Mouse (Mus musculus): ENCODE data around the gene Slc9a1. TPM values are rescaled to one million over a fixed set of nuclear protein-coding genes. Genes with fewer than 3 reads are reported as not detected.

Slc9a1 gene
- total and polyA plus RNA-seq, 3 experiments, result 3.1 to 14.0 TPM; not detected in 1

DNA sequence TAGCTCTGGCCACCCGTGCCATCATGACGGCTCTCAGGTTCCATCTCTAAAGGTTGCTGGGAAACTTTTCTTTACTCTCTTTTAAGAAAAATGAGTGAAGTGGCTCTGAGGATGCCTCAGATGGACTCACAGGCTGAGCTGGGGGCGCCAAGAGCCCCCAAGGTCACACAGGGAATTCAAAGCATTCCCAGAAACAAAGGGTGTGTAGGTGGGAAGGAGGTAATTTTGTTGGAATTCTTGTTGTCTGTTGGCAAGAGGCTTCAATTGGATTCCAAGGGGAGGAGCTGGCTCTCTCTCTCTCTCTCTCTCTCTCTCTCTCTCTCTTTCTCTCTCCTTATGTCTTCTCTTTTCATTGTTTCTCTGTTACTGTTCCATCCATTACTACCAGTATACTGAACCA is 72.7 kb downstream of the Slc9a1 start:
- no peak overlapping the region for H3K4me3 ChIP-seq (ENCODE audit: control insufficient read depth in 1 of 2, insufficient read depth in 1 of 2, low read depth in 2 of 2, low read length in 2 of 2)
- peaks cover 0 to 3% of the 10 kb centered on the region in 2 experiments; a peak in 3 of 4 replicates for H3K27me3 ChIP-seq (ENCODE audit: control insufficient read depth in 1 of 2, insufficient read depth in 2 of 2, low read length in 2 of 2)
- no peaks in the 10 kb centered on the region for H3K9me3 ChIP-seq (replicated peaks; ENCODE audit: insufficient read depth, low read length)
- no peak overlapping the region for H3K27ac ChIP-seq (ENCODE audit: control insufficient read depth, low read depth, low read length)
- DNase-seq (ENCODE audit: low read depth, low spot score), result no peak
- H3K4me1 ChIP-seq (ENCODE audit: control insufficient read depth in 1 of 2, insufficient read depth in 2 of 2, low read length in 2 of 2), result no peaks in the 10 kb centered on the region; a peak in 1 of 4 replicates
- no peaks in the 10 kb centered on the region for H3K36me3 ChIP-seq (ENCODE audit: control insufficient read depth in 1 of 2, insufficient read depth in 2 of 2, low read length in 2 of 2)
- TF ChIP-seq RAD21 (IDR thresholded peaks at IDR 0.05; ENCODE audit: low read depth, low read length) (no peak), ZNF384 (IDR thresholded peaks at IDR 0.05; ENCODE audit: low read depth, low read length) (no peak), POLR2A (IDR thresholded peaks at IDR 0.05; ENCODE audit: control insufficient read depth in 1 of 2, insufficient read depth in 1 of 2, low read depth in 1 of 2, low read length in 2 of 2, poor library complexity in 1 of 2) (no peak), EP300 (IDR thresholded peaks at IDR 0.05; ENCODE audit: low read depth in 1 of 2, low read length in 2 of 2) (no peak), SIN3A (IDR thresholded peaks at IDR 0.05; ENCODE audit: low read length) (no peak), JUND (IDR thresholded peaks at IDR 0.05; ENCODE audit: low read depth, low read length) (no peak), ZMIZ1 (IDR thresholded peaks at IDR 0.05; ENCODE audit: low read depth, low read length) (no peak), POLR2AphosphoS5 (IDR thresholded peaks at IDR 0.05; ENCODE audit: borderline replicate concordance, low read depth, low read length) (no peak), MYB (IDR thresholded peaks at IDR 0.05; ENCODE audit: low read depth, low read length) (no peak), MXI1 (IDR thresholded peaks at IDR 0.05; ENCODE audit: low read depth, low read length) (no peak), POLR2AphosphoS2 (IDR thresholded peaks at IDR 0.05; ENCODE audit: low read length) (no peak), KAT2A (conservative IDR thresholded peaks at IDR 0.05; ENCODE audit: low read depth, low read length) (no peak)
- H3K79me2 ChIP-seq (ENCODE audit: control insufficient read depth, insufficient read depth, low read length, poor library complexity), result no peaks in the 10 kb centered on the region
- no peak overlapping the region for H3K9ac ChIP-seq (ENCODE audit: control insufficient read depth, low read depth, low read length, poor library complexity, severe bottlenecking)

- Histone ChIP-seq H3K79me2 (ENCODE audit: control insufficient read depth, insufficient read depth, low read length, poor library complexity) (no peaks in the 10 kb centered on the region), H3K27me3 (ENCODE audit: control insufficient read depth in 1 of 2, insufficient read depth in 2 of 2, low read length in 2 of 2) (peaks cover 0 to 3% of the 10 kb centered on the region in 2 experiments; a peak in 3 of 4 replicates), H3K4me1 (ENCODE audit: control insufficient read depth in 1 of 2, insufficient read depth in 2 of 2, low read length in 2 of 2) (no peaks in the 10 kb centered on the region; a peak in 1 of 4 replicates), H3K27ac (ENCODE audit: control insufficient read depth, low read depth, low read length) (no peak overlapping the region), H3K9me3 (replicated peaks; ENCODE audit: insufficient read depth, low read length) (no peaks in the 10 kb centered on the region), H3K4me3 (ENCODE audit: control insufficient read depth in 1 of 2, insufficient read depth in 1 of 2, low read depth in 2 of 2, low read length in 2 of 2) (no peak overlapping the region), H3K9ac (ENCODE audit: control insufficient read depth, low read depth, low read length, poor library complexity, severe bottlenecking) (no peak overlapping the region), H3K36me3 (ENCODE audit: control insufficient read depth in 1 of 2, insufficient read depth in 2 of 2, low read length in 2 of 2) (no peaks in the 10 kb centered on the region)
- no peak for DNase-seq (ENCODE audit: low read depth, low spot score)
- TF ChIP-seq POLR2A (IDR thresholded peaks at IDR 0.05; ENCODE audit: control insufficient read depth in 1 of 2, insufficient read depth in 1 of 2, low read depth in 1 of 2, low read length in 2 of 2, poor library complexity in 1 of 2), result no peak
- TF ChIP-seq HCFC1 (IDR thresholded peaks at IDR 0.05; ENCODE audit: low read depth, low read length), result no peak
- TF ChIP-seq CHD2 (IDR thresholded peaks at IDR 0.05; ENCODE audit: low read length), result no peak
- no peak for TF ChIP-seq POLR2AphosphoS5 (IDR thresholded peaks at IDR 0.05; ENCODE audit: borderline replicate concordance, low read depth, low read length)
- TF ChIP-seq E2F4 (IDR thresholded peaks at IDR 0.05; ENCODE audit: borderline replicate concordance, low read depth, low read length), result no peak
- TF ChIP-seq SIN3A (IDR thresholded peaks at IDR 0.05; ENCODE audit: low read length), result no peak
- no peak for TF ChIP-seq NRF1 (IDR thresholded peaks at IDR 0.05; ENCODE audit: insufficient read depth, low read depth, low read length, poor library complexity, severe bottlenecking)
- TF ChIP-seq USF1 (IDR thresholded peaks at IDR 0.05; ENCODE audit: low read depth, low read length), result no peak
- no peak for TF ChIP-seq MXI1 (IDR thresholded peaks at IDR 0.05; ENCODE audit: low read depth, low read length)
- no peak for TF ChIP-seq ETS1 (IDR thresholded peaks at IDR 0.05; ENCODE audit: low read depth, low read length)
- no peak for TF ChIP-seq ZKSCAN1 (IDR thresholded peaks at IDR 0.05; ENCODE audit: low read depth, low read length)
- TF ChIP-seq MAX (IDR thresholded peaks at IDR 0.05; ENCODE audit: low read length), result no peak
- TF ChIP-seq ZNF384 (IDR thresholded peaks at IDR 0.05; ENCODE audit: low read depth, low read length), result no peak
- no peak for TF ChIP-seq KAT2A (conservative IDR thresholded peaks at IDR 0.05; ENCODE audit: low read depth, low read length)
- no peak for TF ChIP-seq MEF2A (IDR thresholded peaks at IDR 0.05; ENCODE audit: extremely low read depth, insufficient replicate concordance, low read depth, low read length, poor library complexity, severe bottlenecking)
- TF ChIP-seq GABPA (IDR thresholded peaks at IDR 0.05; ENCODE audit: low read depth, low read length), result no peak
- no peak for TF ChIP-seq MYC (IDR thresholded peaks at IDR 0.05; ENCODE audit: low read depth, low read length)
- TF ChIP-seq TBP (IDR thresholded peaks at IDR 0.05; ENCODE audit: low read depth, low read length), result no peak
Measured at GRCm38 (mm10) chr4:133443085-133443484, 73.6 kb downstream of the Slc9a1 start.
